Mouse (Mus musculus) urinary bladder, postnatal 25 days (tissue): ENCODE results near the gene Spata21.

Source experiments
- DNase-seq: peaks from one replicate; pipeline ENCODE4 v3.0.0; 2022; ENCODE audit warnings: low spot score

Spata21 gene

GRCm38 (mm10) chr4:141088033-141088432 lies at the start of gene Spata21:
Spata21 (plus strand) TSS chr4:141088333.
- DNase-seq: no peak

- DNase-seq: no peak
Measured at GRCm38 (mm10) chr4:141041117-141041516, 47.0 kb upstream of the Spata21 start.

- DNase-seq: peak; percentile 55
Measured at GRCm38 (mm10) chr4:141044816-141045215, 43.3 kb upstream of the Spata21 start.

DNA sequence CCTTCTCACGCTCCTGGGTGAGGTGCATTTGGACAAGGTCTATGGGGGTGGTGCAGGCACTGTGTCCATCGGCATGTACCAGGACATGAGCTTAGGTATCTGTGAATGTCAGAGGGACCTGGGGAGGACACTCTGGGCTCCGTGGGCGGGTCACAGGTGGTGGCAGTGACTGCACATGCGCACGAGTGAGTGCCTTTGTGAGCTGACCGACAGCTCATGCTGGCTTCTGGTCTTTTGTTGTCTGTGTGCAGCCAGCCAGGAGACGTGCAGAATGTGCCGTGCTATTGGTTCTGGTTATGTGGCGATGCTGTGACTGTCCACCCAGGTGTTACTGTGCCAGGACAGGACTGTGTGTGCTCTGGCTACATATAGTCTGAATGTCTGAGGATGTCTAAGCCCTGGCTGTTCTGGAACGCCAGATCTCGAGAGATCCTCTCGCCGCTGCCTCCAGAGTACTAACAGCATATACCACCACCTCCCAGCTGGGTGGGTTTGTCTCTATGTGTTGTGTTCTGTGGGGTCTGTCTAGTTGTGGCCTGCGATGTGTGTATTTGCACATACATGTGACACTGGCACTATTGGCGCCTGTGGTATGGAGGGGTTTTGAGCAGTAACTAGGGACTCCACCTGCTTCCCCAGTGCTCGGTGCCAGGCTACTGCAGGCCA lies 39.2 kb upstream of the Spata21 start:
- no peak for DNase-seq

DNA sequence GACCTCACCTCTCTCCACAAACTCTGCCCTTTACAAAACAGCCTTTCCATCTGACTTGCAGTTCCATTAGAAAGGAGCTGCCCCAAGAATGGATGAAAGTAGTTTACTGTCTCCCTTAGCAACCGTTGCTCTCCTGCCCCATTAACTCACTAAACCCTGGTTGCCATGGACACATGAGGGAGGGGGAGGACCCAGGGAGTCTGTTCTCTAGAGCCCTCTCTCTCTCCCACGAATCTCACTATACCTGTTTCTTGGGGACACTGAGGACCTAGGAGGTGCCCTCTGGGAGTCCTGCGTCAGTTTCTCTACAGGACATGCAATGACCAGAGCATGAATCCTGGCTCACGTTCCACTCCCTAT lies 38.7 kb upstream of the Spata21 start:
- no peak for DNase-seq

DNA sequence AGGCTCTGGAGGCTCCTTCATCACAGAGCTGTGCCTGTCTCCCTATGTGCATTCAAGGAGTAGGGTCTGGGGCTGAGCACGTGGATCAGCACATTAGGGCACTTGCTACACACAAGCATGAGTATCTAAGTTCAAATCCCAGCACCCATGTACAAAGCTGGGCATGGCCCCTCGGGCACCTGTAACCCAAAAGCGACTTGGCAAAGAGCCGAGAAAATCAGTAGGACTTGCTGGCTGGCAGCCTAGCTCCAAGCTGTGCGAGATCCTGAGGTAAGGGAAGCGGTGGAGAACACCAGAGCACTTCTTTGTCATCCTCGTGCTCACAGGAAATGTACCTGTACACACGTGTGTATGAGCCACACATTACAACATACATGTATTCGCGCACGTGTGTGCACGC lies 35.7 kb upstream of the Spata21 start:
- no peak for DNase-seq

- DNase-seq: no peak
Measured at GRCm38 (mm10) chr4:141053138-141053537, 35.0 kb upstream of the Spata21 start.

DNA sequence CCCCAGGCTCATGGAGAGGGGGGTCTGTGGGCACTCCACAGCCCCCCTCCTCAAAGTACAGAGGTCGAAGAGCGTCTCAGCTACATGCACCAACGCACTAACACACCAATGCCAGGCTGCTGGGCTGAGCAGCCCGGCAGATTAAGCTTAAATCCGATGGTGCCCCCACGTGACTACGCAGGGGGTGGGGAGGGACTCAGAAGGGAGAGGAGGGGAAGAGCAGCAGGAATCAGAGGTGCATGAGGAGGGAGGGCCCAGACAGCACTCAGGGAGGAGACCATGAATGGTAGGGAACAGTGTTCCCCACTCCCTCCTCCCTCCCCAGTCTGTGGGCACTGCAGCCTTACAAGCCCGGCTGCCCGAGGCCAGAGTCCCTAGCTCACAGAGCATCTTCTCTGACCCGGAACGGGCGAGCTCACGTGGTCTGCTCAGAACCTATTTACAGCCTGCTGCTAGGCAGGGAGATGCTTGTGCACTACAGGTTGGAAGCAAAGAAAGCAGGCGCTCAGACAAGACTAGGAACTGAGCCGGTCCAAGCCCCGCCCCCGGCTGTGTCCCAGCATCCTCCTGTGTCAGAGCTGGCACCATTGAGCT lies 34.5 kb upstream of the Spata21 start:
- no peak for DNase-seq

DNA sequence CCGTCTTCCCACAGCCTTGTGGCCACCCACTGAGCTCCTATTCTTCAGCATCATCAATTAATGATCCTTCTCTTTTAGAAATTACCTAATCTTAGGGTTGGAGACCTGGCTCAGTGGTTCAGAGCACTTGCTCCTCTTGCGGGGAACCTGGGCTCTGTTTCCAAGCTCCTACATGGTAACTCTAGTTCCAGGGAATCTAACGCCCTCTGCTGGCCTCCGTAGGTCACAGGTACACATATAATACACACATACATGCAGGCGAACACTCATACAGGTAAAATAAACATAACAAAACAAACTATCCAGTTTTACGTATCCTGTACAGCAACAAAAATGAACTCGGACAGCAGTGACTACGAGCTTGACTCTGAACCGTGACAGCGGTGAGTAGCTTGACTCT lies 31.2 kb upstream of the Spata21 start:
- no peak for DNase-seq

- no peak for DNase-seq
Measured at GRCm38 (mm10) chr4:141058835-141059234, 29.3 kb upstream of the Spata21 start.

GRCm38 (mm10) chr4:141059616-141060425 lies 28.3 kb upstream of the Spata21 start:
- no peak for DNase-seq

DNA sequence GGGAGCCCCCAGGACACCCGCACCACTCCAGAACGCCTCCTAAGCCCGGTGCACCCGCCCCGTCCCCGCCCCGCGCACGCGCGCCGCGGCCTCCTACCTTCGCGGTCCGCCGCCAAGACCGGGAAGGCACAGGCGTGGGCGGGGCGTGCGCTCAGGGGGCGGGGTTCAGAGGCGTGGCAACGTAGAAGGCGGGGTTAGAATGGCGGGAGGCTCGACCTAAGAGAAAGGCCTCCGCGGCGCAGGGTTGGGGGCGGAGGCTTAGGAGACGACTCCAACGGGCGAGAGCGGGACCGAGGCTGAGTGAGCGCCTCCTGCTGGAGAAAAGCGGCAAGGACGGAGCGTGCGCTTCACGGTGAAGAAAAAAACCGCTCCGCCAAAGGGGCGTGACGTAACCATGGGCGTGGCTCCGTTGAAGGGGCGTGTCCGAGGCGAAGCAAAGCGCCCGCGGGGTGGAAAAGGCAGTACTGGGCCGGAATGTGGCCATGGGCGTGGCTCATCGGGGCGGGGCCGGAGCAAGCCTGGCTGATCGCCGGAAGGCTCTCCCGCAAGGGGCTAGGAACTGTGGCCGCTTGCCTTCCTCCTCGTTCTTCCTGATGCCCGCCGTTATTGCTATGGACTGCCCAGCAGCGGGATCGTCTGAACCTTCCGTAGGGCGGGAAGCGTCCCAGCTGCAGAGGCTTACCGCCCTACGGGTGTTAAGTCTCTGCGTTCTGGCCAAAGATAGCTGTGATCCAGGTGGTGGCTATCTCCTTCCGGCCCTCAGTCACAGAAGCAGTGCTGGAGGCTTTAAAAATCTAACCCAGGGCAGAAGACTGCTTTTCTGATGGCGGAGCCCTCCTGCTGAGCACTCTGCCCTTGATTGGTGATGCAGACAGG lies 27.5 kb upstream of the Spata21 start, which contains the start of gene Crocc:
Gene Crocc (minus strand): TSS at position 125 of the 876 bp plus-strand sequence.
- DNase-seq: peak; percentile 99

- DNase-seq: no peak
Measured at GRCm38 (mm10) chr4:141064104-141064659, 24.0 kb upstream of the Spata21 start.

DNA sequence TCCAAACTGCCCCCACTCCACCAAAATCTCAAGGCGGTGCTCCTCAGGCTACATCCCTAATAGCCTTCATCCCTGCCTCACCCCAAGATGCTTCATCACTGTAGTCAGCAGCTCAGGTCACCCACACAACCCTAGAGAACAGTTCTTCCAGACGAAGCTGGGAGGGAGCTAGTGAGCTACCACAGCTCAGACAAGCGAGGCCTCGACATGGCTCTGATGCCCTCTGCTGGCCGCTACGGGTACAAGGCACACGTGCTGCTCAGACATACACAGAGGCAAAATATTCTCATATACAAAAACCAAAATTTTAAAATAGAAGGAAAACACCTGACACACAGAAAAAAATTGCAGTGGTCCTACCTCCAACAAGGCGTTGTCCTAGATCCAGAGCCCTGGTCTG lies 23.0 kb upstream of the Spata21 start:
- peak; percentile 73 for DNase-seq

DNA sequence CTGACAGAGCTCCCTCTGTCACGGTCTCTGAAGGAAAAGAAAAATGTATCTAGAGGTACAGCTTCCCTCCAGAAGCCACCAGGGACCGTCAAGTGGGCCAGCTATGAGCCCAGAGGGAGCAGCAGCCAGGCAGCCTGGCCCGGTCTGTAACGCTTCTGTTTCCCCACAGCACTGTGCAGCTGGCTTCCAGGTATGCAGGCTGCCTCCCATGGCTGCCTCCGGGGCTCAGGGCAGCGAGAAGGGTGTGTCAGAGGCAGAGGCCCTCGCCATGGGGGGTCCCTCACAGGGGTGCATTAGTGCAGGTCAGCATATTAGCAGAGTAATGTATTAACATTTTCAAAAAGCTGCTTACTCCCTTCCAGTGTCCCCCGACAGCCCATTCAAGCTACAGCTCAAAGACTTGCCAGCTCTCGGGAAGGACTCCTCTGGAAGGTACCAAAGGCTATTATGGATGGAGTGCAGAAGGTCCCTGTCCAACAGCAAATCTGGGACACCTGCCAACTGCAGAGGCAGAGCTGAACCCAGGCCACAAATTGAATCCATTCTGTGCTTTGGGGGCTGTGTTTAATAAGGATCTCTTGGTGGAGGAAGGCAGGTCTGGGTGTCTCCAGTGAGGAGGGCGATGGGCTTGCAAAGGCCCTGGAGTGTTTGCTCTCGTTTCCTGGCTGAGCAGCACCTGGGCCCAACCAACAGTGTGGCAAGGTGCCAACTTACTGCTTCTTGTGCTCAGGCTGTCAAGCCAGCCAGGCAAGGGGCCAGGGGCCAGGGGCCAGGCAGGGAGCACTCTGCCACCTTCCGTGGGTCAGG lies 21.2 kb upstream of the Spata21 start:
- DNase-seq: no peak

DNA sequence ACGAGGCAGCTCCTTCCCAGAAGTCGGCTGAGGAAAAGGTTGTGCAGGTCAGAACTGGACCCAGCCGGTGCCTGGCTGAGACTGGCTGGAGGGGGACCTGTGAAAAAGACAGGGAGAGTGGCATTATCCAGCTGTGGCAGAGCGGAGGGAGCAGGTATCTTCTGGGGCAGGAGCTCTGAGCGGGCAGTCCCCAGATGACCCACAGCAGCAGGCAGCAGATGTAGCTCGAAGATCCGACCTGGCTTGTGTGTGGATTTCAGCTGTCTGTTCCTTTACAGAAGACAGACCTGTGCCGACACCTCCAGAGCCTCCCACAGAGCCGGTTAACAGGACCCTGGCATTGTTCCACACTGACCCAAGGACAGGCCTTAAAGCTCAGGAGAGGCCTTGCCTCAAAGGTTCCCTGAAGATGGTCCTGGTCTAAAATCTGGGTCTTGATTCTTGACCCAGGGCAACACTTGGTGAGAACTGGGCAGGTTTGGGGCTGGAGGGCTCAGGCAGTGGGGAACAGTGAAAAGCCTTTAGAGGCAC lies 20.6 kb upstream of the Spata21 start:
- no peak for DNase-seq

- no peak for DNase-seq
Measured at GRCm38 (mm10) chr4:141068655-141069054, 19.5 kb upstream of the Spata21 start.

- peak; percentile 50 for DNase-seq
Measured at GRCm38 (mm10) chr4:141069731-141070130, 18.4 kb upstream of the Spata21 start.

- DNase-seq: no peak
Measured at GRCm38 (mm10) chr4:141072502-141072901, 15.6 kb upstream of the Spata21 start.

GRCm38 (mm10) chr4:141073661-141074060 lies 14.5 kb upstream of the Spata21 start:
- DNase-seq: no peak

- DNase-seq: no peak
Measured at GRCm38 (mm10) chr4:141074109-141074508, 14.0 kb upstream of the Spata21 start.
